Mouse (Mus musculus) left cerebral cortex, adult 8-10 months (tissue): ENCODE results near the gene Itpkb. TPM values are rescaled to one million over a fixed set of nuclear protein-coding genes. Genes with fewer than 3 reads are reported as not detected.
A peak's percentile ranks its signal among the peaks of the same experiment; 100 is the strongest.

Experiments
- DNase-seq, 2 experiments: peaks; one replicate each; pipeline ENCODE4 v3.0.0; 2022; ENCODE audit warnings: low spot score in 2 of 2
- total RNA-seq, 4 experiments: library from RNA; stranded (reverse); gene quantifications; 2 replicates each; pipeline ENCODE4 v1.2.4; 2022

Gene Itpkb
- total RNA-seq, 4 experiments from 2014 or later: 19.7 to 26.2 (median 21.4) TPM

- DNase-seq: no peak
Observed at GRCm38 (mm10) chr1:180458680-180459079, 128.4 kb downstream of the Itpkb start.

GRCm38 (mm10) chr1:180460721-180461120, 130.4 kb downstream of the Itpkb start:
- no peak for DNase-seq

- no peak for DNase-seq
Observed at GRCm38 (mm10) chr1:180462396-180462795, 132.1 kb downstream of the Itpkb start.

DNA sequence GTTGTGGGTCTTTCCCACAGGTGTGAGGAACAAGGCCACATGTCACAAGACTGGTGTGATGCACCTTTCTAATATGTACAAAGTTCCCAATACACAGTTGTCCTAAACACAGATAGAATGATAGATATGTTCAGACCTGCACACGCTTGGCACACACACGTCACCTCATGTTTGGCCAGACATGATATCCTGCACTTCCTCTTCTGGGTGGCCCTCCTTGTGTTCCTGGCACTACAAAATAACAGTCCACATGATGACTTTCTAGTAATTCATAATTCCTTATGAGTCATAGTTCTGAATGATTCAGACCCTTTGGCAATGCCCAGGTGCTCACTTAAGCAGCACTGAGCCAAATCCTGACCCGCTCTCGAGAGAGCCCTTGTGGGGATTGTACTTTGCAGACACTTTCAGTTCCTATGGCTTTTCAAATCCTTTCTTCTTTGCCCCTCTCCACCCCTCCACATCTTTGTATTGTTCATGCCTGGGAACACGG, 132.7 kb downstream of the Itpkb start:
- DNase-seq: no peak

GRCm38 (mm10) chr1:180464357-180464756, 134.1 kb downstream of the Itpkb start:
- peak in 1 of 2 experiments; percentile 55 for DNase-seq

DNA sequence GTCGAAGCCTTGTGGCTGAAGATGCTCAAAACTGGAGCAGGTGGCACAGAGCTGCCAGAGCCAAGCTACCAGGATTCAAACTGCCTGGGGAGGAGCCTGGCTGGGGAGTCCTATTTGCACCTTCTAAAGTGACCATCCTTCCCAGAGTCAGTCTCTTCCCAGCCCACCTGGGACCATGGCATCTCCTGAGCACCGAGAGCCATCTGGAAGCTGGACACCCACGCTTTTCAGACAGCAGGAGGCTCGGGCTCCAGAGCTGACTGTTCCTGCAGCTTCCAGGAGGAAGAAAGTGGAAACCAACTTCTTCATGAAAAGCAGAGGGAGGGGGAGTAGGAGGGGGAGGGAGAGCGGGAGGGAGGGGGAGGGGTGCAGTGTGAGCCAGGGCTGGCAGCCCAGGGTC, 135.3 kb downstream of the Itpkb start:
- peak in 1 of 2 experiments; percentile 83 for DNase-seq

GRCm38 (mm10) chr1:180468004-180468403, 137.7 kb downstream of the Itpkb start:
- no peak for DNase-seq

DNA sequence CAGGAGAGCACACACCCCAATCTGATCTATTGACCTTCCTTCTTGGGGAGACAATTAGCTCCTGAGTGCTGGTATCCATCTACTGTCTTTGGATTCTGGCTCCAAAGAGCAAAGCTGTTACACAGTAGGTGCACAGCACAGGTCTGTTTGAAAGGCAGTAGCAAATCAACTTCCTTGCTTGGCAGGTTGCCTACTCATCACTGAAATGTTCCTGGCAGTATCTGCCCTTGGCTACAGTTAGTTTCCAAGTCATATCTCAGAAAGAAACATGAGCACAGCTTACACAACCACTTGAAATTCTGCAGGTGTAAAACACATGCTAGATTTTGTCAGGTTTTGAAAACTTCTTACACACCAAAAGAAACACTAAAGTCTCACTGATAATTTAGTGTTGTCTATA, 143.3 kb downstream of the Itpkb start:
- no peak for DNase-seq

Other genes starting within 250 kb of the Itpkb start
- gene Coq8a, start 130.9 kb upstream of the Itpkb start, total RNA-seq: 10 to 100 TPM; 59.6 to 79.0 (median 61.8) TPM
- gene Psen2, start 67.0 kb upstream of the Itpkb start, total RNA-seq: 10 to 100 TPM; 19.5 to 21.7 (median 20.9) TPM
- gene Stum, start 153.0 kb downstream of the Itpkb start, total RNA-seq: 100 to 1,000 TPM; 139 to 156 (median 147) TPM
- 10 to 100 TPM; 71.1 to 84.3 (median 79.6) TPM for gene Parp1, start 238.4 kb downstream of the Itpkb start, total RNA-seq